Mouse (Mus musculus) forebrain, embryonic 11.5 days (tissue): ENCODE data around the gene Prpf8. TPM values are rescaled to one million over a fixed set of nuclear protein-coding genes. Genes with fewer than 3 reads are reported as not detected.

ENCODE experiments used
- ATAC-seq: fragments of 200-750 bp; cut with Nextera tagmentation; replicated peaks from 2 replicates; pipeline ENCODE4 v1.8.0; 2017; ENCODE audit warnings: moderate TSS enrichment; ENCODE audit not compliant: low FRiP score
- DNase-seq: peaks from one replicate; pipeline ENCODE4 v3.0.0-alpha.2; 2017; ENCODE audit warnings: low spot score
- H3K27ac ChIP-seq: fragments of 300-500 bp; sonication (generic); 2 replicates; pipeline ENCODE4 v1.5.1; 2014; ENCODE audit warnings: low read depth, low read length
- H3K27me3 ChIP-seq: fragments of 300-500 bp; sonication (generic); 2 replicates; pipeline ENCODE4 v1.6.1; 2014; ENCODE audit warnings: mild to moderate bottlenecking, low read length, mixed read lengths; ENCODE audit not compliant: control insufficient read depth, insufficient read depth
- H3K36me3 ChIP-seq: fragments of 300-500 bp; sonication (generic); 2 replicates; pipeline ENCODE4 v1.6.1; 2014; ENCODE audit warnings: mild to moderate bottlenecking, low read length, moderate library complexity, mixed read lengths; ENCODE audit not compliant: control insufficient read depth, insufficient read depth
- H3K4me1 ChIP-seq: fragments of 300-500 bp; sonication (generic); replicated peaks from 2 replicates; pipeline ENCODE4 v1.6.1; 2014; ENCODE audit warnings: low read length, mixed read lengths; ENCODE audit not compliant: control insufficient read depth, insufficient read depth
- H3K4me2 ChIP-seq: fragments of 300-500 bp; sonication (generic); 2 replicates; pipeline ENCODE4 v1.6.1; 2014; ENCODE audit warnings: low read depth, mild to moderate bottlenecking, low read length, moderate library complexity, mixed read lengths; ENCODE audit not compliant: severe bottlenecking
- H3K4me3 ChIP-seq: fragments of 300-500 bp; sonication (generic); 2 replicates; pipeline ENCODE4 v1.5.1; 2014; ENCODE audit warnings: low read depth, low read length
- H3K9ac ChIP-seq: fragments of 300-500 bp; sonication (generic); 2 replicates; pipeline ENCODE4 v1.6.1; 2014; ENCODE audit warnings: low read length
- H3K9me3 ChIP-seq: fragments of 300-500 bp; sonication (generic); 2 replicates; pipeline ENCODE4 v1.6.1; 2016; ENCODE audit warnings: low read length, mixed read lengths; ENCODE audit not compliant: control insufficient read depth
- WGBS: fragments of 180-500 bp; shearing (Covaris S2); extraction: QIAGEN DNeasy Blood & Tissue Kit; methylation state at CpG from one replicate; pipeline ENCODE4 v1.1.7; 2014; 5-methylcytosine and 5-hydroxymethylcytosine counted together
- polyA plus RNA-seq: library from polyadenylated mRNA; unstranded; fragments of >200 nt; fragmentation: Nextera tagmentation; extraction: Ambion mirVana; gene quantifications from 2 replicates; pipeline ENCODE4 v1.2.1, GENCODE M21; 2014

The Prpf8 gene
- polyA plus RNA-seq, 1 experiment from 2014 or later: 133 TPM

DNA sequence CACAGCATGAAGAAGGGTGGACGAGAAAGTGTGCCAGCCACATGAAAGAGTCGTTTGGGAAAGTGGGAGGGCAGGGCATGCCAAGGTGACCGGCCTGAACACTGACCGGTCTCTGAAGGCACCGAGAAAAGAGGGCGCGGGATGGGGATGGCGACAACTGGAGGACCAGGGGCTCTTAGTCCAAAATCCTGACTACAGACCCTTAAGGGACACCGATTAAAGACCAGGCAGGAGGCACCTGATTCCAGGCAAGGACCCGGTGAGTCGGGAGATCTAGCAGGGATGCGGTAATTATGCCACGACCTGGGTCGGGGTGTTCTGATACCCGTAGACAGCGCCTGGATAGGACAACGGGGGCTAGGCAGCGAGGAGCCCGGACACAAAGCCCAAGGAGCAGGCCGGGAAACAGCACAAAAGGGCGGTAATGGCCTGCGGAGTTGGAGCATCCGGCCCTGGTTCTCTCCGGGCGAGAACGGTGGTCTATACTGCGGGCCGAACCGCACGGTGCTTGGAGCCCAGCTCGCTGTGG, 44.3 kb downstream of the Prpf8 start:
- H3K36me3 ChIP-seq: no peaks in the 10 kb centered on the region

DNA sequence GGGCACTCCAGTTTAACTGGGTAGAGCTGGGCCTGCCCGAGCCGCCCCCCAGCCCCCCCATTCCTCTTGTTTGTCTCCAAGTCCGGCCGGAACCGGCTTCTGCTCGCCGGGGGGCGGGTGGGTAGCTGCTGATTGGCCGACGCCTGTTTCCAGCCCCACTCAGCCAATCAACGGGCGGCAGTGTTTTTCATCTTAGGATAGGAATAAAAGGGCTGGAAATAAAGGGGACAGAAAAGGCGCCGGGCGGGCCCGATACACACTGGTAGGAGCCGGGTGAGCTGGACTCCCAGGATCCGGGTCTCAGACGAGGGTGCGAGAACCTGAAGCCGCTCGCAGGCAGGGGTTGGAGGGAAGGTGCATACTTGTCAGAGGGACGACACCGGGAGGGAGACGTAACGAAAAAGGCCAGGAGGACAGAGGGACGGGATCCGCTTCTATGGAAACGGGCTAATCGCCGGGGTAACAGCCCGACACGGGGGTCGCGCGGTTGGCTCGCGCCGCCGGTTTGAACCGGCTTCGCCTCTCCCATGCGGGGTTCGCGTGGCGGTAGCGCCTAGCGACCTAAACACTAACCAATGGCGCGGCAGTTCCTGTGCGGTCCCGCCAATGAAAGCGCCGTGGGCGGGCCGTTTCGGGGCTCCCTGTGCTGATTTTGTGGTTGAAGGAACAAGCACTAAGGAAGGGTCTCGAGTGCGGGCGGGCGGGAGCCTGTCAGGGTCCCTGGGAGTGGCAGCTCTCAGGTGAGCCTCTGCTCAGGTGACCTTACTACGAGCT, 45.0 kb downstream of the Prpf8 start, which contains the start of gene Slc43a2:
Slc43a2 (plus strand) TSS at position 226 of the 774 bp plus-strand sequence.
- peak within 1 kb of the TSS; percentile 75 for H3K9ac ChIP-seq
- H3K36me3 ChIP-seq: no peaks in the 10 kb centered on the region
- H3K27ac ChIP-seq: peak within 1 kb of the TSS; percentile 95
- no peaks in the 10 kb centered on the region for H3K27me3 ChIP-seq
- H3K4me3 ChIP-seq: peak within 1 kb of the TSS; percentile 70
- H3K9me3 ChIP-seq: no peaks in the 10 kb centered on the region
- DNase-seq (peak; percentile 99), ATAC-seq (peak; percentile 94)
- peak within 1 kb of the TSS; percentile 100 for H3K4me2 ChIP-seq
- peaks cover 2% of the 10 kb centered on the region; the same call in 1 of the 2 replicates for H3K4me1 ChIP-seq
- under 1% methylated on average over 62 of the region's 62 CpGs for WGBS

More for the DNA sequence above, 44.3 kb downstream of the Prpf8 start:
- under 1% methylated on average over 31 of the region's 31 CpGs for WGBS
- Histone ChIP-seq H3K4me3 (peak overlapping the region; percentile 70), H3K9me3 (no peaks in the 10 kb centered on the region), H3K27me3 (no peaks in the 10 kb centered on the region), H3K4me1 (peaks cover 2% of the 10 kb centered on the region; the same call in 1 of the 2 replicates), H3K9ac (peak overlapping the region; percentile 75), H3K4me2 (peak overlapping the region; percentile 100), H3K27ac (peak overlapping the region; percentile 95)
- ATAC-seq (peak; percentile 32), DNase-seq (peak; percentile 64)

DNA sequence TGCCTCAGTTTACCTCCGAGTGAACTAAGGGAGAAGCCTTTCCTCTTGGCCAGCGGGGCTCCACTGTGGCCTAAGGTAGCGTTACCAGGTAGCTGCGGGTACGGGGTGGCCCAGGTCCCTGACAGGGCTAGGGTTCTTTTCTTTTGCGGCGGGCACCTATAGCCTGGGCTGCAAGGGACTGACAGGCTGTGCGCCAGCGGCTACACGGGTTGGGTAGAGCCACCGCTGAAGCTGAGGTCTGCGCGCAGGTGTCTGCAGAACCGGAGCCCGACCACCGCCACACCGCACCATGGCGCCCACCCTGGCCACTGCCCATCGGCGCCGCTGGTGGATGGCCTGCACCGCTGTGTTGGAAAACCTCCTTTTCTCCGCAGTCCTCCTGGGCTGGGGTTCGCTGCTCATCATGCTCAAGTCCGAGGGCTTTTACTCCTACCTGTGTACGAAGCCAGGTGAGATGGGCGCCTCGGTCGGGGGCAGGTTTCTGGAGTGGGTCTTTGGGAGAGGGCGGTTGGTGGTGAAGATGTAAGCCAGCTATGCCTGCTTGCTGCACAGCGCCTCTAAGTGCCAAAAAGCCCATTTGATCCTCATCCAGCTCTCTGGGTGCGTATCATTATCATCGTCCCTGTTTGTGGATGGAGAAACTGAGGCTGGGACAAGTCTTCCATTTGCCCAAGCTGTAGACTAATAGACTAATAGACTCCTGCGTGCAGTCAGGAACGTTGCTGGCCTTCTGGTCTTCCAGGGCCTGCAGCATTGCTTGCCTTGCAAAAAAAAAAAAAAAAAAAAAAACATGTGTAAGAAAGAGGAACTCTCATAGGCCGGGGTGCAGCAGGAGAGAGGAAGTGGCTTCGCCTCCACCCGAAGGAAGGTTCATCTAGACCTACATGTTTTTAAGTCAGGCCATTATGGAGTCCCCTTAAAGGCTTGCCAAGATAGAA, 46.0 kb downstream of the Prpf8 start:
- Histone ChIP-seq H3K27me3 (no peaks in the 10 kb centered on the region), H3K27ac (0 out of 2 replicates have a peak overlapping the region, but pooled peaks have one; percentile 95), H3K36me3 (no peaks in the 10 kb centered on the region), H3K4me1 (peaks cover 2% of the 10 kb centered on the region; the same call in 1 of the 2 replicates), H3K9me3 (no peaks in the 10 kb centered on the region), H3K4me3 (peak overlapping the region; percentile 70), H3K9ac (peak overlapping the region; percentile 75), H3K4me2 (peak overlapping the region; percentile 100)
- 0 out of 2 replicates have a peak, but pooled peaks have one; percentile 13 for ATAC-seq
- 15% methylated on average over 38 of the region's 38 CpGs for WGBS
- DNase-seq: peak; percentile 72

DNA sequence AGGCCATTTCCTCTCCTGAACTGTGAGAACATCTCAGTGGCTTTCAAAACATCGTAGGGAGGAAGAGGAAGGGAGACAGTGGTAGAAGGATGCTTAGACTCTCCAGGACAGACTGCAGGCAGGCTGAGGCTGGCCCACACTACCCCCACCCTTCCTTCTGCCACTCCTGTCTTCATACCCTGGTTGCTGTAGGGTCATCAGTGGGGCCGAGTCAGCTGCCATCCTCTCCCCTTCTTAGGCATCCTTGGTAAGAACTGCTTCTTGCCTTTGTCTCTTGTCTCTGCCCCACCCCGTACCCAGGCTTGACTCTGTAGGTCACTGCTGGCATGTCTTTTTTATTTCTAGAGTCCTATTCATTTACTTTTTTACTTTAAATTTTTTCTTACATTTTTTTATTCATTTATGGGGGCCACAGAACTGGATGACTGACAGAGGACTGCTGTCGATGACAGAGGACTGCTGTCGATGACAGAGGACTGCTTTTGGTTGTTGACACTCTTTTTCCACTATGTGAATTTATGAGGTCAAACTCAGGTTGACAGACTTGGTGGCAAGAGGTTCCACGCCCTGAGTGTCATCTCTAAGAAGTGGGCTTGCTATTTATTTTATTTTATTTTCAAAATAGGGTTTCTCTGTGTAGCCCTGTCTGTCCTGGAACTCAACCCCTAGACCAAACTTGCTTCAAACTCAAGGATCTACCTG, 46.8 kb downstream of the Prpf8 start:
- peaks cover 2% of the 10 kb centered on the region; the same call in 1 of the 2 replicates for H3K4me1 ChIP-seq
- WGBS: 85% methylated on average over 6 of the region's 6 CpGs
- H3K4me2 ChIP-seq: no peak overlapping the region
- H3K27ac ChIP-seq: no peak overlapping the region
- no peaks in the 10 kb centered on the region for H3K9me3 ChIP-seq
- DNase-seq (peak; percentile 53), ATAC-seq (no peak)
- no peak overlapping the region for H3K9ac ChIP-seq
- H3K27me3 ChIP-seq: no peaks in the 10 kb centered on the region
- H3K4me3 ChIP-seq: no peak overlapping the region
- H3K36me3 ChIP-seq: no peaks in the 10 kb centered on the region

DNA sequence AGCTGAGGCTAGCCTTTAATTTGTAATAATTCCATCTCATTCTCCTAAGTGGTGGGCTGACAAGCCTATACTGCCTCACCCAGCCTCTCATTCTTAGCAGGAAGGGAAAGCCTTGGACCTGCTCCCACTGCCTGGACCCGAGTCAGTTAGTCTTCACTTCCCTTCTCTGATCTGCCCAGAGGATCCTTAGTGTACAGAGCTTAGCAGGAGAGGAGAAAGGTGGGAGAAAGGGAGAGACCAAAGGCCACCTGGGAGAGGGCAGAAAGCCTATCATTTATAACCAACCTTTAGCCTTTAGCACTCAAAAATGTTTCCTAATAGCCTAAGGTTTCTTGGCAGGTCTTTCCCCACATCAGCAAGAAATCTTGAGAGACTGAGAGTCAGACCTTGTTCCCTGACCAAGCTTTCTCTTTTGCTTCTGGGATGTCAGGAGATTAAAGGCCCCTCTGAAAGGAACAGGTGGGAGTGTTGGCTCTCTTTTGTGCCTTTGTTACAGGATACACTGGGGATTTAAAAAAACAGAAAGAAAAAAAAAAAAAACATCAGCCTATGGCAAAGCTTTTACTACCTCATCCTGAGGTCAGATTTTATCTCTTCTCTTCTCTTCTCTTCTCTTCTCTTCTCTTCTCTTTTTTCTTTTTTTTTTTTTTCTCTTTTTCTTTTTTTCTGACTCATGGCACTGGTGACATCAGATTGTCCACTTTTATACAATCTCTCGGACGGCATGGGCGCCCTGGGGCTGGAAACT, 47.8 kb downstream of the Prpf8 start:
- Histone ChIP-seq H3K9ac (no peak overlapping the region), H3K27ac (no peak overlapping the region), H3K4me2 (no peak overlapping the region), H3K9me3 (no peaks in the 10 kb centered on the region), H3K4me1 (peaks cover 2% of the 10 kb centered on the region; the same call in 1 of the 2 replicates), H3K4me3 (no peak overlapping the region), H3K36me3 (no peaks in the 10 kb centered on the region), H3K27me3 (no peaks in the 10 kb centered on the region)
- no peak for ATAC-seq
- DNase-seq: no peak
- 42% methylated on average over 4 of the region's 4 CpGs for WGBS

DNA sequence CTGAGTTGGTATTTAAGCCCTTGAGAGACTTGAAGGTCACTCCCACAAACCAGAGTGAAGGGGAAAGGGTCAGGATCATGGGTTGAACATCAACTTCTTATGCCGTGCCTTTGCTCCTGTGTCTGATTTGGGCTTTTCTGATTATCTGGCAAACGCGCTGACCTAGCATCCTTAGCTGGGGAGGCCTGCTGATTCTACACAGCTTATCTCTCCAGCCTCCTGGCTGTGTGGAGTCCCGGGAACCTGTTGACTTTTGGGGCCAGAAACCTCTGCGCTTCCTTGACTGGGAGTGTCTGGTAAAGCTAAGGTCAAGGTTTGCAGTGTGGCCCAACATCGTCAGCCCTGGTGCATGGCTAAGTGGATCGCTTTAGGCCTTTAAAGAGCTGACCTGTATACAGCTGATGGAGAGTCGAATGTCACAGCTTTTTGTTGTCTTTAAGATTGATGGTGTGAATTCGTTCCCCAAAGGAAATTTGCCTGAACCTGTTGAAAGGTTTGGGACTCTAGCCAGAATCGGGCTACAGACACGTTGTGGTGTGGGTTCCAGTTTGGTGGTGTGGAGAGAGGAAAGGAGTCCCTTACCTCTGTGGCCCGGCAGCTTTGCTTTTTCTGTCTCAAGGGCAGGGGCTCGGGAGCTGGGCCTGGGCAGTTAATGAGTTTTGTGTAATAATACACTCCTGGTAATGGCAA, 48.6 kb downstream of the Prpf8 start:
- H3K36me3 ChIP-seq: no peaks in the 10 kb centered on the region
- DNase-seq (no peak), ATAC-seq (no peak)
- H3K27ac ChIP-seq: no peak overlapping the region
- peaks cover 2% of the 10 kb centered on the region; the same call in 1 of the 2 replicates for H3K4me1 ChIP-seq
- H3K27me3 ChIP-seq: no peaks in the 10 kb centered on the region
- WGBS: 65% methylated on average over 13 of the region's 13 CpGs
- H3K9me3 ChIP-seq: no peaks in the 10 kb centered on the region
- H3K4me2 ChIP-seq: no peak overlapping the region
- no peak overlapping the region for H3K4me3 ChIP-seq
- no peak overlapping the region for H3K9ac ChIP-seq

DNA sequence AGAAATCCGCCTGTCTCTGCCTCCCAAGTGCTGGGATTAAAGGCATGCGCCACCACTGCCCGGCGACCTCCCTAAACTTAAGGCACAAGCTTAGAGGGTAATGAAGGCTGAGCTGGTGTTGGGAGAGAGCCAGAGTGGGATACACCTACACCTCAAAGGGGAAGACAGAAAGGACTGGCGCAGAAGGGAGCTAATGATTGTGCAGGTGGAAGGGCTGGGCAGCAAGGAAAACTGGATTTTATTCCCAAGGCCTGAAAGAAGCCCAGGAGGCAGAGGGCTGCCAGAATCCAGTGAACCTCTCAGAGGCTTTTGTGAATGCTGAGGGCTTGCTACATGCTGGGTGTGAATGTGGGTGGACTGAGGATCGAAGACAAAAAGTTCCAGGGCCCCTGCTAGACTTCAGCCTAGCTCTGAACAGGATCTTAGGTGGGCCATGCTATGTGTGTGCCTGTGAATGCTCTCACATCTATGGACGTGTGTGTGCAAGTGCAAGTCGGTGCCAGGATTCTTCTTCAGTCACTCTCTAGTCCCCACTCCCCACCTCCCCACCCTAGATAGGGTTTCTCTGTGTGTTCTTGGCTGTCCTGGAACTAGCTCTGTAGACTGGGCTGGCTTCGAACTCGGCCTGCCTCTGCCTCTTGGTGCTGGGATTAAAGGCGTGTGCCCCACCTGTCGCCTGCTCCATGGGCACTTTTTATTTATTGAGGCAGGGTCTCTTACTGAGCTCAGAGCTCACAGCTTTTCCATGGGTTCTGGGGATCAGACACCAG, 49.8 kb downstream of the Prpf8 start:
- no peaks in the 10 kb centered on the region for H3K36me3 ChIP-seq
- ATAC-seq (no peak), DNase-seq (no peak)
- H3K27ac ChIP-seq: no peak overlapping the region
- 87% methylated on average over 12 of the region's 12 CpGs for WGBS
- no peaks in the 10 kb centered on the region for H3K27me3 ChIP-seq
- H3K9me3 ChIP-seq: no peaks in the 10 kb centered on the region
- no peak overlapping the region for H3K9ac ChIP-seq
- no peak overlapping the region for H3K4me3 ChIP-seq
- no peak overlapping the region for H3K4me2 ChIP-seq
- peaks cover 2% of the 10 kb centered on the region; the same call in 1 of the 2 replicates for H3K4me1 ChIP-seq
